Mouse (Mus musculus) lung, adult 18-20 months (tissue): ENCODE data around the gene RPS10-NUDT3.
"Not testable (repeated sequence)": the region's sequence is repeated elsewhere in the genome, so short reads cannot be mapped to it uniquely, and the experiment has no call there.

Source experiments
- DNase-seq, 2 experiments: peaks; one replicate each; pipeline ENCODE4 v3.0.0; 2022; ENCODE audit warnings: mixed read lengths in 2 of 2

RPS10-NUDT3 gene

DNA sequence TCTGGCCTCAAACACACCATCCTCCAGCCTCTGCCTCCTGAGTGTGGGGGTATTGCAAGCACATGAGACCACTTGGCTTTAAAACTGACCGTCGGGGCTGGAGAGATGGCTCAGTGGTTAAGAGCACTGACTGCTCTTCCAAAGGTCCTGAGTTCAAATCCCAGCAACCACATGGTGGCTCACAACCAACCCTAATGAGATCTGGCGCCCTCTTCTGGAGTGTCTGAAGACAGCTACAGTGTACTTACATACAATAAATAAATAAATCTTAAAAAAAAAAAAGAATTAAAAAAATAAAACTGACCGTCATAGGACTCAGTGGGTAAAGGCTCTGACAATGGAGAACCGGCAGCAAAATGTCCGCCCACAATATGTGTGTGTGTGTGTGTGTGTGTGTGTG, 4.8 kb upstream of the RPS10-NUDT3 start:
- not testable (repeated sequence) for DNase-seq

DNA sequence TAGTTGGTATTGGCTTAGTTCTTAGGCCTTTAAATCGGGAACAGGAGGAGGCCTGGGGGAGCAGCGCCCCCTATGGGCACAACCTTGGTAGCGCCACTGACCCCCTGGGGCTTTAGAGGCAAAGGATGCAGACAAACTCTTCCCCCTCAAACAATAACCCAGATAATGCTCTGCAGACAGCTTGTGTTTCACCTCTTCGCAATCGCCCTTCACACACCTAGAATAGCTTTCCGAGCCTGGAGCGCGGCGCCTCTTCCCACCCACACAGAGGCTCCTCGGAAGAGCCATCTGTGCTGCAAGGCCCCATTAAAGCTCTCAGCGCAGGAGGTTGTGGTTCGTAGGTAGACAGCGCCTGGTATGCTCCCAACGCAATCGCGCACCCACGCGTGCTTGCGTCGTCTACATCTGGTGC, 3.9 kb upstream of the RPS10-NUDT3 start:
- no peak for DNase-seq

DNA sequence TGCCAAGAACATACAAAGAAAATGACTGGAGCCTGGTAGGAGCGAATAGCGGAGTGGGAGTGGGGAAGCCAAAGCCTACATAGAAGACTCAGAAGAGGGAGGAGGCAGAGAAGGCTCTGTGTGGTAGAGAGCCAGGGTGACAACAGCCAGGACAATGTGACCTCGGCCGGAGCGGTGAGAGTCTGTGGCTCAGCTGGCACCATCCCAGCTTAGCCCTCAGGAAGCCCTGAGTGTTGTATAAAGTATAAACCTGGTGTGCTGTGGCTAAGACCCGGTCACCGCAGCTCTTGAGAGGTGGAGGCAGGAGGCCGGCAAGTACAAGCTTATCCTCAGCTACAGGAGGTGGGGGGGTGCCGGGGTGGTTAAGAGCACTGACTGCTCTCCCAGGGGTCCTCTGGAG, 2.3 kb upstream of the RPS10-NUDT3 start:
- DNase-seq = no peak

DNA sequence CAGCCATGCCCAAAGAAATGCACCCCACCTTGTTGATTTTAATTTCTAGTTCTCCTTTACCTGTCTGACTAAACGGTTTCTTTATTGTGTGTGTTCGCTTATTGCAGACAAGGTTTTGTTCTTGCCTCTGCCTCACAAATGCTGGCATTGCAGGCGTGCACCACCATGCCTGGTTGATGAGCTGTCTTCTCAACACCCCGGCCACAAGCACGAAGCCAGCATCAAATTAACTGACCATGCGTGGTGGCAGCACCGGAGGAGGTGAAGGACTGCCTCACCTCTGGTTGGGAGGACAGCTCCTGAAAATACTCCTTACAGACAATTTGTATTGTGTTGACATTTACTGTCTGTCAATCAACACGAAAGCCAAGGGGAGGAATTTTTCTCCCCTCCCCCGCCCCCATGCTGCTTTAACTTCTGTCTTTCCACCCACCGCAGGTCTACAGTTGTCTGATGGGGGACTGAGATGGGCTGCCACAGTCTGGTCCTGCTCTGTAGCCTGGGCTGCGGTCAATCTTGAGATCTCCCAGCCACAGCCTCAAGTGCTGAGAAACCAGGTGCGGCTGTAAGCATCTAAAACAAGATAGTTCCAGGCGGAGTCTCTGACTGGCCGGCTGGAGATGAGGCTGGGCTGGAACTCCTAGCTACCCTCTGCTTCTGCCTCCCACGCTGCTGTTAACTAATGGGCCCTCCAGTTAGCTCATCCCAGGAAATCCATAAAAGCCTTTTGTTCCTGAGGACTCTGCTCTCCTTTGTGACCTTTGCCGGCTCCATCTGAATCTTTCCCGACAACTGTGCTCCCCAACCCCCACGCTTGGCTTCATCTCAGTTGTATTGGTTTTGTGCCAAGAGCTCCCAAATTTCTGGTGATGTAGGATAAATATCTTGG, 1.4 kb upstream of the RPS10-NUDT3 start, which contains the start of gene Rps10:
Gene Rps10 (minus strand): TSS at position 538 of the 889 bp plus-strand sequence.
- DNase-seq = no peak

DNA sequence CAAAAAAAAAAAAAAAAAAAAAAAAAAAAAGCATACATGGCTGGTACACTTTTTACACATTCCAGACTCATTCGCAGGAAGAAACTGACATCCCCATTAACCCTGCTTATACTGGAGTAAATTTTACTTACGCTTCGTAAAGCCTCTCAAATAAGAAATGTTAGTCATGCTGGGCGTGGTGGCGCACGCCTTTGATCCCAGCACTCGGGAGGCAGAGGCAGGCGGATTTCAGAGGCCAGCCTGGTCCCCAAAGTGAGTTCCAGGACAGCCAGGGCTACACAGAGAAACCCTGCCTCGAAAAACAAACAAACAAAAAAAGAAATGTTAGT, 517 bp upstream of the RPS10-NUDT3 start:
- DNase-seq = not testable (repeated sequence)

DNA sequence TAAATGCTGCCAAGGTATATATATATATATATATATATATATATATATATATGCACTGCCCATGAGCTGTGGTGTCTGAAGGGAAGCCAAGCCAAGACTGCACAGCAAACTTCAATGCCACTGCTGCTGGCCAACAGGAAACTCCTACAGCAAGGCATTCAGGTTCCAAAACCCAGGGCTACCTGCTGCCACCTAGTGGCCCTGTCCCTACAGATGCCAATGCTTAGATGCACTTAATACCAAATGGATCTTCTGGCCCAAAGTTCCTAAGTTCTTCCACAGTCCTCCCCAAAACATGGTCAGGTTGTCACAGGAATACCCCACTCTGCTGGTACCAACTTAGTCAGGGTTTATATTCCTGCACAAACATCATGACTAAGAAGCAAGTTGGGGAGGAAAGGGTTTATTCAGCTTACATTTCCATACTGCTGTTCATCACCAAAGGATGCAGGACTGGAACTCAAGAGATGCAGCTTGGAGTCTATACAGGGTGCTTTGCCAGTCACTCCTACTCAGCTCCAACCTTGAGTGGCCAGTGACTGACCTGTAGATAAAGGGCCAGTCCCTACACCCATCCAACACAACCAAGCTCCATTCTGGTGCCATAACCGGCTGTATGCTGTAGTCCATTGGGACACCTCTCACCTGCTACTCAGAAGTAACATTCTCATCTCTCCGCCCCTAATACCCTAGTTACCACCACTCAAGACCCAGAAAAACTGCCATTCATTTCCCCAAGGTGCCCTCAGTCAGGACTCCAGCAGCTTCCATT, 5.6 kb downstream of the RPS10-NUDT3 start:
- peak; percentile 76 to 83 for DNase-seq

DNA sequence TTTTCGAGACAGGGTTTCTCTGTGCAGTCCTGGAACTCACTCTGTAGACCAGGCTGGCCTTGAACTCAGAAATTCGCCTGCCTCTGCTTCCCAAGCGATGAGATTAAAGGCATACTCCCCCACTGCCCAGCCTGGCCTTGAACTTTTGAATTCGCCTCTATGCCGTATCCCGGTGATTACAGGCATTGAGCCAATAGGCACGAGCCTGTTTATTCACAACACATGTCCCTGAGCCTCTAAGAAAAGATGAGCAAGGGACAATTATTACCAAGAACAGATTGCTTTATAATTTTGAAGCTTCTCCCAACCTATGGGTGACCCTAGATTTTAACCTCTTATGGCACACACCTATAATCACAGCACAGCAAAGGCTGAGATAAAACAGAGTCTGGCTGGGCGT, 6.6 kb downstream of the RPS10-NUDT3 start:
- no peak for DNase-seq

DNA sequence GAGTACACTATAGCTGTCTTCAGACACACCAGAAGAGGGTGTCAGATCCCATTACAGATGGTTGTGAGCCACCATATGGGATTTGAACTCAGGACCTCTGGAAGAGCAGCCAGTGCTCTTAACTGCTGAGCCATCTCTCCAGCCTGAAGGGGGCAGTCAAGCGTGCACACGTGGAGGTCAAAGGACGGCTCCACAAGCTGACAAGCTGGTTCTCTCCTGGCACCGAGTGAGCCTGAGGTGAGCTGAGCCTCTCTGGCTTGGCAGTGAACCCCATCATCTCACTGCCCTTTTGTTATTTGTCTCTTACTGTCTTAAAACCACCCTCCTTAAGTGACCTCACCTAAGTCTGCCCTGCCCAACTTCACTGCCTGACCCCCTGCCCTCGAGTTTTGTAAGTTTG, 7.6 kb downstream of the RPS10-NUDT3 start:
- no peak for DNase-seq

DNA sequence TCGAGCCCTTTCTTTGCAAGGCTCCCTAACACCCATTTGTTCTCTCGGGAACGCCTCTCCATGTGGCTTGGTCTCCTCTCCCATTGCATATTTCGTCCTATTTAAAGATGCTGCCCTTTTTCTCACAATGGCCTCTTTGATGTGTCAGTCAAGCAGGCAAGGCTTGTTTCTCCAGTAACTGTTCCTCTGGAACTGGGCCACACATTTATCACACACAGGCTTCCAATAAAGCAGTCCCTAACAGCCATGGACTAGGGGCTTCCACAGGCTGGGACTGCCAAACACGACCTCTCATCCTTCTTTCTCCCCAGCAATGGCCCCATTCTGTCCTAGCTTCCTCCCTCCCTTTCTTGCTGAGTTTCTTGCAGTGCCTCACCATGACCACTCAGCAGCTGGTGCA, 8.3 kb downstream of the RPS10-NUDT3 start:
- DNase-seq = no peak

DNA sequence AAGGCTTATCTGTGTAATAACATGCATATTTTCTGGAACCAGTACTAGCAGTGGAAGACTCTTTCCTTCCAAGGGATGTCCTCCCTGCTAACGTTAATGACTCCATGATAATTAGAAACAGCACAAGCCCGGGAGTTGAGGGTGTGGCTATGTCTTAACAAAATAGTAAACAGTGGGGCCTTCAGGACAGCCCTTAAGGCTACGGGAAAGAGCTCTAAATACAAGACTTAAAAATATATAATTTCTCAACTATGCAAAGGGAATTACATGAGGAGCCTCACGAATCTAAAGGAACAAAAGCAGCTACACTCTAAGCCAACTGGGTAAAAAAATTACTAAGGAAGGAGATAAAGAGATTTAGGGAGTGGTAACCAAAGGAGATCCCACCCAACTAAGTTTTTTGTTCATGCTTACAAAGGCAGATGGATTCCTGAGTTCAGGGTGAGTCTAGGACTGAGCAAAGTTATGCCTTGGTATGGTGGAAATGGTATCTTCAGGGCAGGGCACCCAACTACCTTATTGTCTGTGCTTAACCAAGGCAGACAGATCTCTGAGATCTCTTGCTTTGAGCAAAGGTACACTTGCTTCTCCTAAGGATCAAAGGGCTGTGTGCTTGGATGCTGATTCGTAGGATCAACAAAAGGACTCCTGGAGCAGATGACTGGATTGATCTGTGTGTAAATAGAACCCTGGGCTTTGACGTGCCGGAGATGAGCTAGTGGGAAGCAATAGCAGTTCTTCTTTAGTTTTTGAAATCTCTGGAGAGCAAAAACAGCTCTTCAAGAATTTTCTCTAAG, 9.4 kb downstream of the RPS10-NUDT3 start:
- no peak for DNase-seq

DNA sequence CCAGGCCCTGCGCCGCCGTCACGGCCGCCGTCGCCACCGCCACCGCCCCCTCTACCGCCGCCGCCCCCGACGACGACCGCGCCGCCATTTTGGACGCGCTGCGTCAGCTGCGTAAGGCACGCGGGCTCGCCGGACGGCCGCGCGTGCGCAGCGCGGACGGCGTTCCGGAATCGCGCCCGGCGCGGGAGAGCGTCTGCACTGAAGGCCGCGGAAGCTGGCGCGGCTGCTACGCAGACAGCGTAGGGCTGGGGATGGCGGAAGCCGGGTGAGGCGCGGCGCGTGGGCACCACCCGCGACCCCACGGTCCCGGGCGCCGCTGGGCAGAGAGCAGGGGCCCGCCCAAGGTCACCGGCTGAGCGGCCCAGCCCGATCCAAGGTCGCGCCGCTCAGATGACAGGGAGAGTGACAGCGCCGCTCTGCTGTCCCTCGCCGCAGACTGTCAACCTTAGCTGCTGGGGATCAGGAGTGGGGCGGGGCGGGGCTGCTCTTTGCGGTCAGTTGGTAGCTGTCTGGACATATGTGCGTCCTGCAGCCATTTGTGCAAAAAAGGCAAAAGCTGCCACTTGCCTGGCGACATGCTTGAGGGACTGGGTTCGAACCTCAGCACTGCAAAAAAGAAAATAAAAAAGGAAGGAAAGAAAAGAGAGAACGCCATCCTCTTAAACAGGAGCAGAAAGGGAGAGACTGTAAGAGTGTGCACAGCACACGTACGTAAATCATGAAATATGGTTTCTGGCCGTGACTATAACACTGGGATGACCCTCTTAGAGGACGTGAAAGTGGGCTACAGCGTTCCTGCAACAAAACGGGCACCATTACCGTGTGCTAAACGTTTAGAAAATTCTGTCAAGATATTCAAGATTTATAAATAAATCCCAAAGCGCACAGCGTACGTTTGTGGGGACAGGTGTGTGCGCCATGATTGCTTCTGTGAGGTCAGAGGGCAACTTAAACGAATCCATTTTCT, 11.4 kb downstream of the RPS10-NUDT3 start, which contains the start of gene Nudt3:
Gene Nudt3 (minus strand): TSS at position 136 of the 967 bp plus-strand sequence.
- DNase-seq = peak; percentile 87 to 89

DNA sequence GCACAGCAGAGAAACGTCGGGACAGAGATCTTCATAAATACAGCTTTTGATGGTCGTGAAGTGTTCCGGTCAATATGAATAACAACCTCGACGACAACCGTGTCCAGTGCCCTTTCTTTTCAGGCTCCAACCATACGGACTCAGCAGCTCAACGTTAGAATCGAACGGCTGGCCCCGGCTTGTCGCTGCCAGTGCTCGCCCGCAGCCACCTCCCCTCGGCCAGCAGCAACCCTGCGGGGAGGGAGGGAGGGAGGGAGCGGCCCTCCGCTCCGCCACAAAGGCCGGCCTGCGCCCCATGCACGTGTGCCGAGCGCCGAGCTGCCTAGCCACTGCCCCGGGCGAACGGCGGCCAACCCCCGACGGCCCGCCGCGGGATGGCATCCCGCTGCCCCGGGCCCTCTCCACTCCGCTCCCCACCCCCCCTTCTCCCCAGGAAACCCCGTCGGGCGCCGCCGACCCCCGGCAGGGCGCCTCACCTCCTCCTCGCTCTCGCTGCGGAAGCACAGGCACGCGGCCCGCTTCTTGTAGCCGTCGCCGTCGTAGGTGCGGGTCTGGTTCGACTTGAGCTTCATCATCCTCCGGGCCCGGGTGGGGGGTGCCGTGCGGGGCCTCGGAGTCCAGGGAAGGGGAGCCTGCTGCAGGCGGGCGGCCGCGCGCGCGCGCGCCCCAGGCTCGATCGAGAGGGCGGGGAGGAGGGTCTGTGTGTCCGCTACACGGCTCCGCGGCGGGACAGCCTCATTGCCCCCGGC, 12.2 kb downstream of the RPS10-NUDT3 start:
- DNase-seq = peak; percentile 33 to 38

DNA sequence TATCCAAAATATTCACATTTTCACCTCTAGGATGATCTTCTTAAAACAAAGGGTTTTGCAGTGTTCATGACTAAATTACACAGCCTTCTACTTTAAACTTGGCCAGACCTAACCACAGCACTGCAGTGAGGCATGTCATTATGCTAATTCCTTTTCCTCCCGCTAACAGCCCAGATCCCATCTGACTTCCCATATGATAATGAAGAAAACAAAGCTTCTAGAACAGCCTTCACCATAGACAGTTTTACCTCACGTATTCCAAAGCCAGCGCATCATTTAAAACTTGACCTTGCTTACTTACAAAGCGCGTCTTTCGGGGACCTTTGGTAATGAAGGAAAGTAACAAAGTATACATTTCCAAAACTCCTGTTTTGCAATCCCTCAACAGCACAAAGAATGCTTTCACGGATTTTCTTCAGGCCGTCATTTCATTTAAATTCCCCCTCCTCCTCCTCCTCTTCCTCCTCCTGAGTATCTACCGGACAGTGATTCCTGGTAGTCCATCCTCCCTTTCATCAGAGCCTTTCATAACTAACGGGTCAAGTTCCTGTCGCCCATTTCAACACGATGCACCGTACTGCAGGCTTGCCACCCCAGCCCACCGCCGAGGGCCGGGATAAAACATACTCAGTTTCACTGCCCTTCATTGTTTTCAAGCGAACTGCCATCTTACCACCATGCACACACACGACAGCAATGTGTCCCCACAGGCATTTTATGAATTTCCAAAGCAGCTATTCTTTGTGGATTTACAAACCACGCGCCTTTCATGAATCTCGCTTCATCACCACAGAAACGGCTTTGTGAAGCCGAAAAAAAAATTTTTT, 13.1 kb downstream of the RPS10-NUDT3 start:
- no peak for DNase-seq

DNA sequence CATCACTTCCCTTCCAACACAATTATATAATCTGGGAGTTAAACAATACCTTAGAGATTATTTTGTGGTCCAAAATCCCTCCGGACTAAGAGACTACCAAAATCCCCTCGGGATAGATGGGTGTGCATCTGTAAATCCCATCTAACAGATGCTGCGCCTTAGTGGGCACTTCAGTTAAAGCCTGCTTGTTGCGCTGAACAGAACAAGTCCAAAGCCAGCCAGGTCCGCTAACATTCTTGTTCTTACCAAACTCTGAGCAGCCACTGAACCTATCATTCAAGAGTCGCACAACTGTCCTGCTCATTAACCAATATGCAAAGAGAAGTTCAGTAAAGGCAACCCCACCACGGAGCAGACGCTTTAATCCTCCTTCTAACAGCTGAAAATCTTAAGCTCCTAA, 13.9 kb downstream of the RPS10-NUDT3 start:
- DNase-seq = no peak

DNA sequence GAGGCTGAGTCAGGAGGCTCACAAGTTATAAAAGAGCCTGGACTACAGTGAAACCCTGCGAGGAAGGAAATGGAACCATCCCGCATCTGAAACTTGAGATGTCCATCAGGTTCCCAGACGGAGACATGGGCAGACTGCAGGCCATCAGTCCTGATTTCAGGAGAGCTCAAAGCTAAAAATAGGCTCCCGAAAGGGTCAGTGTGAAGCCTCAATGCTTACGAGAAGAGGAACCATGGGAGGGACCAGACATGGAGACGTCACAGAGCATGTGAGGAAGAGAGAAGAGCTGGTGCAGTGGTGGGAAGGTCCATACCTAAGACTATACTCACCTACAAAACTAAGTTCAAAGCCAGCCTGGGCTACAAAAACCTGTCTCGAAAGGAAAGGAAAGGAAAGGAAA, 19.6 kb downstream of the RPS10-NUDT3 start:
- no peak for DNase-seq

DNA sequence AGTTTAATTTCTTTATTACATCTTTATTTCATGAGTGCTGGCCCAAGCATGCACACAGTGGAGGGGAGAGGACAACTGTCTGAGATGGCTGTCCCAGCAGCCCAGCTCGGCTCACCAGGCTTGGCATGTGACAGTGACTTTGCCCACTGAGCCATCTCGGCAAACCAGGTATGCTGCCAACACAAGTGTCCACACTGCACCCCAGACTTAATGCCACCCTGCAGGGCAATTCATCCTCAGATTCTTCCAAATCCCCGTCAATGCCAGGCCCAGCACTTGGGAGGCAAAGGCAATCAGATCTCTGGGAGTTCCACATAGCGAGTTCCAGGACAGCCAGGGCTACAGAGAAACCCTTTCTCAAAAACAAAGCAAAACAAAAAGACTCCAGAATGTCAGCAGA, 22.0 kb downstream of the RPS10-NUDT3 start:
- no peak for DNase-seq

DNA sequence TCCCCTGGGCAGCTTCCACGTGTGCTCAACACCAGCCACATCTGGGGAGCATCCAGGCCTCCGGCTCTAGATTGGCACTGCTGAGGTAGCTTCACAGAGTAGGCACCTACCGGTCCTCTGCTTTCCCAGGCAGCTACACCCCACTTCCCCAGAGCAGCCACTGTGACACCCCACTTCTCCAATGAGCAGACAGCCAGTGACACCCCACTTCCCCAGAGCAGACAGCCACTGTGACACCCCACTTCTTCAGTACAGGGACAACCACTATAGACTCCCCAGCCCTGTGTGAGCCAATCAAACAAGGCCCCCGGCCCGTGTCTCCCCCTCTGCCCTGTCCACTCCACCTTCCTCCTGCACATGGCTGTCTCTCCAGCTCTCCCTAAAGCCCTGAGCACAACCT, 23.0 kb downstream of the RPS10-NUDT3 start:
- DNase-seq = no peak

DNA sequence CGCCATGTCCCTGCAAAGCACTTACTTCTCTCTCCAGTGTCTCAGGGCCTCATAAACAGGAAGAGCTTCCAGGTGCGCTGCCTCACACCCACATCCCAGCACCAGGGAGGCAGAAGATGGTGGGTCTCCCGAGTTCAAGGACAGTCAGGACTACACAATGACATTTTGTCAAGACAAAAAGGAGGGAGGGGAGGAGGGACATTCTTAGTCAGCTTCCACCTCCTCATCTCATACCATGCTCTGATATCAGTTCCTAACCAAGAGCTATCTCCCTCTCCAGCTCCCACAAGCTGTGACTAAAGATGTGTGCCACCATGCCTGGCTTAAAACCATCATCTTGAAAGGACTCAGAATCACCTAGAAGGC, 23.5 kb downstream of the RPS10-NUDT3 start:
- no peak for DNase-seq

DNA sequence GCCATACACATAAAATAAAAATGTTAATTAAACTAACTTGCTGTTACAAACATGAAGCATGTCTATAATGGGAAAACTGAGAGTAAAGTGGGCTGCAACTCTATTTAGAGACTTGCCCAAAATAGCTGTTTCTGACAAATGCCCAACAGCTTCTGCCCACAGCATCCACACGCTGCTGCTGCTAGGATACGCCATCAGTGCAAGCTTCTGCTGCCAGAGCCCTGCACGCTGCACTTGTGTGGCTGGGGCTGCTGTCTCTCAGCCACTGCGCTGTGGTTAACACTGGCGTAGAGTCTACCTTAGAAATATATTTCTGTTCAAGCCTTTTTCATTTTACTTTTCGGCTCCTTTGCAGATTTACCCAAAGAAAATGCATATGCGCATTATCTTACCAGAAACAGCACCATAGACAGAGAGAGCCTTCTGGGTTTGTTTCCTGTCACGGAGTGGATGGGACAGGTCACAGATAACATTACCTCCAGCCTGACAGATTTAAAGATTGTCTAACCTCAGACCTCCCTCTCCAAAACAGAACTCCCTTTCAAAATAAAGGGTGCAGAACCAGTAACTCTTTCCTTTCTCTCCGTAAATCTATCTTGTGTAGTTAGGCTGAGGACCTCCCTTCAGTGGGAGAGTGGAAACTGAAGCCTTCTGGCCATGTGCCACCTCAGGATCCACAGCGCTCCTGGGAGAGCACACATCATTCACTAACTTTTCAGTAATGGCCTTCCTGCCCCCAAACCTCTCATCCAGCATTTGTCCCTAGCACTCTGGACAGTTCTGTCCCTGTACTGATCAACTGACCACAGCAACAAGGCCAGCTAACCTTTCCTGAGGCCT, 24.1 kb downstream of the RPS10-NUDT3 start:
- no peak for DNase-seq
